Mouse (Mus musculus) forebrain, embryonic 16.5 days (tissue): ENCODE results near the gene Dffa. TPM values are rescaled to one million over a fixed set of nuclear protein-coding genes. Genes with fewer than 3 reads are reported as not detected.

ENCODE experiments used
- ATAC-seq: fragments of 200-750 bp; cut with Nextera tagmentation; 2 replicates; pipeline ENCODE4 v1.8.0; 2017; ENCODE audit warnings: mild to moderate bottlenecking, moderate library complexity
- H3K27ac ChIP-seq: fragments of 300-500 bp; sonication (generic); 2 replicates; pipeline ENCODE4 v1.5.1; 2014; ENCODE audit warnings: low read length, control low read depth
- H3K27me3 ChIP-seq: fragments of 300-500 bp; sonication (generic); replicated peaks from 2 replicates; pipeline ENCODE4 v1.6.1; 2014; ENCODE audit warnings: low read length; ENCODE audit not compliant: control insufficient read depth, insufficient read depth
- H3K36me3 ChIP-seq: fragments of 300-500 bp; sonication (generic); 2 replicates; pipeline ENCODE4 v1.6.1; 2014; ENCODE audit not compliant: control insufficient read depth, insufficient read depth
- H3K4me1 ChIP-seq: fragments of 300-500 bp; sonication (generic); replicated peaks from 2 replicates; pipeline ENCODE4 v1.6.1; 2014; ENCODE audit warnings: low read length; ENCODE audit not compliant: control insufficient read depth, insufficient read depth
- H3K4me2 ChIP-seq: fragments of 300-500 bp; sonication (generic); 2 replicates; pipeline ENCODE4 v1.6.1; 2014; ENCODE audit warnings: mild to moderate bottlenecking, low read length, control low read depth
- H3K4me3 ChIP-seq: fragments of 300-500 bp; sonication (generic); replicated peaks from 2 replicates; pipeline ENCODE4 v1.5.1; 2014; ENCODE audit warnings: mild to moderate bottlenecking, low read length, control low read depth
- H3K9ac ChIP-seq: fragments of 300-500 bp; sonication (generic); replicated peaks from 2 replicates; pipeline ENCODE4 v1.6.1; 2014; ENCODE audit warnings: low read depth, low read length, control low read depth
- H3K9me3 ChIP-seq: fragments of 300-500 bp; sonication (generic); 2 replicates; pipeline ENCODE4 v1.6.1; 2016; ENCODE audit warnings: low read length; ENCODE audit not compliant: control insufficient read depth
- WGBS: fragments of 180-500 bp; shearing (Covaris S2); extraction: QIAGEN DNeasy Blood & Tissue Kit; methylation state at CpG from one replicate; pipeline ENCODE4 v1.1.7; 2014; 5-methylcytosine and 5-hydroxymethylcytosine counted together
- polyA plus RNA-seq: library from polyadenylated mRNA; unstranded; fragments of >200 nt; fragmentation: Nextera tagmentation; extraction: Ambion mirVana; gene quantifications from 2 replicates; pipeline ENCODE4 v1.2.1, GENCODE M21; 2015

Dffa gene
- polyA plus RNA-seq, 1 experiment from 2014 or later: 26.3 TPM

DNA sequence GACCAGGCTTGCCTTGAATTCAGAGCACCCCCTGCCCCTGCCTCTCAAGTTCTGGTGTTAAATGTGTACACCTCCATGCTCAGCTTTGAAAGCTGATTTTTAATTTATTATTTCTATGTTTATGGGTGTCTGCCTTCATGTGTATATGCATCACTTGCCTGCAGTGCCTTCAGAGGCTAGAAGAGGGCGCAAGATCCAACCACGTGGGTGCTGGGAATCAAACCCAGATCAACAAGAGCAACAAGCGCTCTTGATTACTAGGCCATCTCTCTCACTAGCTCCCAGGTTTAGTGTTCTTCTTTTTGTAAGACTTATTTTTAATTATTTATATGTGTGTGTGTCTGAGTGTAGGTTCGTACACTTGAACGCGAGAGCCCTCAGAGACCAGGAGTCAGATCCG, 50.9 kb downstream of the Dffa start:
- Histone ChIP-seq H3K27ac (no peak overlapping the region), H3K9ac (no peak overlapping the region), H3K4me3 (no peak overlapping the region), H3K36me3 (peaks cover 45% of the 10 kb centered on the region), H3K27me3 (no peaks in the 10 kb centered on the region), H3K4me2 (no peak overlapping the region), H3K4me1 (no peaks in the 10 kb centered on the region), H3K9me3 (no peaks in the 10 kb centered on the region)
- ATAC-seq: no peak
- WGBS: 97% methylated on average over 7 of the region's 7 CpGs

DNA sequence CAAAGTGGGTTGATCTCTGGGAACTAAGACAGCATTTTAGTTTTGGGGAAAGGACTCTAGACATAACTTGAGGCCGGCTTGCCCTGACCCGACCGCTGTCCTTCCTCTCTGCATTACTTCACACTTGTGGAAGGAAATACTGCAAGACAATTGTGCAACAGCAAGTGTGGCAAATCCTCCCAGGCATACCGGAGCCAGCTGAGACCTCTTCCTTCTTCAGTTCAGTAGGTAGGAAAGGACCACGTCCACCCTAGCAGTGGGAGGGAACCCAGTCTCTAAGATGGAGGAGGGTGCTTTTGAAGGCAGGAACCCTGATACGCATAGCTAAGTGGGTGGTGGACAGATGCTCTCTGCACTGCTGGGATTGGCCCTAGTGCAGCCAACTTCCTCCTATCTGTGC, 51.8 kb downstream of the Dffa start:
- Histone ChIP-seq H3K9ac (no peak overlapping the region), H3K4me3 (no peak overlapping the region), H3K27ac (no peak overlapping the region), H3K27me3 (no peaks in the 10 kb centered on the region), H3K4me2 (no peak overlapping the region), H3K36me3 (peaks cover 42% of the 10 kb centered on the region), H3K9me3 (no peaks in the 10 kb centered on the region), H3K4me1 (no peaks in the 10 kb centered on the region)
- WGBS: 94% methylated on average over 6 of the region's 6 CpGs
- ATAC-seq: no peak

DNA sequence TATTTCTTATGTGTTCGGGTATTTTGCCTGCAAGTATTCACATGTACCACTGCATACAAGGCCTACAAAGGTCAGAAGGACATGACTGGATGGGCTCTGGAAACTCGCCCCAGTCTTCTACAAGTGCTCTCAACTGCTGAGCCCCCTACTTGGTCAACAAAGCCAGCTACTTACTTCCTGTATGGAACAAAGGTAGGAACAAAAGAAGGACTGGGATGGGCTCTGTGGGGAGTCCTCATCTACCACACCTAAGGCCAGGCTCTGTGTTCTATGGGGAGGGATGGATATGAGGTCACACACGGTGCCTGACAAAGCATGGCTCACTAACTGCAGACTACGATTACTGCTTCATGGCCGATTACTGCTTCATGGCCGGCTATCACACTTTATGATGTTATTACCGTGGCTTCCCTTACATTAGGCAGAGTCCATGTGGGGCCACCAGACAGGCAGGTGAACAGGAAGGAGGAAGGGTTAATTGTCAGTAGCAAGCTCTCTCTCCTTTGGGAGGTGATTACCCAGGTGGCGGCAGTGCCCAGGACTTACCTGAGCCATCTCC, 53.5 kb downstream of the Dffa start:
- H3K4me3 ChIP-seq: no peak overlapping the region
- H3K27ac ChIP-seq: no peak overlapping the region
- H3K4me2 ChIP-seq: no peak overlapping the region
- H3K36me3 ChIP-seq: peaks cover 39% of the 10 kb centered on the region
- ATAC-seq: no peak
- WGBS: 87% methylated on average over 8 of the region's 8 CpGs
- H3K9me3 ChIP-seq: no peaks in the 10 kb centered on the region
- H3K27me3 ChIP-seq: no peaks in the 10 kb centered on the region
- no peaks in the 10 kb centered on the region for H3K4me1 ChIP-seq
- H3K9ac ChIP-seq: no peak overlapping the region

DNA sequence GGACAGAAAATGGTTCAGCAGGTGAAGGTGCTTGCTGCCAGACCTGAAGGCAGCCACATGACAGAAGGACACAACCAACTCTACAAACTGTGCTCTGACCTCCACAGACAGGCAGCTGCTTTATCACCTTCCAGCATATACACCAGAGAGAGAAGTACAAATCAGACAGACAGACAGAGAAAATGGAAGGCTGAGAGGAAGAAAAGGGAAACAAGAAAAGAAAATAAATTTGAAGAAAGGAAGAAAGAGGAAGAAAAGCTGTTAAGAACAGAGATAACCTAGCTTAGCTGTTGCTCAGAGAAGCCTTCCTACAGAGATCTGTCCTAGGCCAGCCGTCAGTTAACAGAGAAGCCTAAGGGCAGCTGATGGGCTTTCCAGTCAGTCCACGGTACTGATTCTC, 55.3 kb downstream of the Dffa start:
- no peak for ATAC-seq
- no peaks in the 10 kb centered on the region for H3K4me1 ChIP-seq
- no peak overlapping the region for H3K4me2 ChIP-seq
- H3K27ac ChIP-seq: no peak overlapping the region
- no peaks in the 10 kb centered on the region for H3K27me3 ChIP-seq
- H3K9ac ChIP-seq: no peak overlapping the region
- no peak overlapping the region for H3K4me3 ChIP-seq
- H3K9me3 ChIP-seq: no peaks in the 10 kb centered on the region
- 80% methylated on average over 2 of the region's 2 CpGs for WGBS
- peaks cover 31% of the 10 kb centered on the region for H3K36me3 ChIP-seq

DNA sequence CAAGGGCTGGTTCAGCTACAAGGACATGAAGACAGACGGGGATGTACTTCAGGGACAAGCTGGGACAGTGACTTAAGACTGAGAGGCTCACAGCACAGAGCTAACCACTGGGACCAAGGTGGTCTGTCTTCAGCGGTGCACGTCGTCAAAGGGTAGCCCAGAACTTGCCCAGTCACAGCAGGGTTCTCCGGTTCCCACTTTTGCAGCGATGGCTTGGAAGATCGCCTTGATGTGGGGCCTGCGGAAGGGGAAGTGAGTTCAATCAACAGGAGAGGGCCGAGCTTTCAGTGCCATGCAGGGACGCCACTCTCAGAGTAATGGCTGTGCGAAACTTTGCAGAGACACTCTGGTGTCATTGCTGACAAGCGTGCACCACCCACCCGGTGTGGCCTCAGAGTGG, 55.9 kb downstream of the Dffa start:
- Histone ChIP-seq H3K27me3 (no peaks in the 10 kb centered on the region), H3K9me3 (no peaks in the 10 kb centered on the region), H3K9ac (no peak overlapping the region), H3K36me3 (peaks cover 29% of the 10 kb centered on the region), H3K4me3 (no peak overlapping the region), H3K27ac (no peak overlapping the region), H3K4me2 (no peak overlapping the region), H3K4me1 (no peaks in the 10 kb centered on the region; the same call in 1 of the 2 replicates)
- 94% methylated on average over 13 of the region's 13 CpGs for WGBS
- ATAC-seq: no peak

DNA sequence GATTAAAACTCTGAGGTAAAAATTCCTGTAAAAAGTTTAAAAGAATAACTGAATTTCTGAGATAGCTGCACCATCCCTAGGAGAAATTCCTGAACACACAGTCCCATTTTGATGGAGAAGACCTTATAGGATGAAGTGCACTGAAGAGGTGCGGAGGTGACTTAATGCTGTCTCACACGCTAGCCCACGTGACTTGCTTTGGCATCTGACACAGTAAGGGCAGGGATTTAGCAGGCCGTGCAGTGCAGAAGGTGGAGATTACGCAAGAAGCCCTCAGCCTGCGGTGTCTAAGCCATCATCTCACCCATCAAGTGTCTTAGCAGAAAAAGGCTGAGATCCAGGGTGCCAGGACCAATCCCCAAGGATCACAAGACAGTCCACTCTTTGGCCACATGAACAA, 57.2 kb downstream of the Dffa start:
- ATAC-seq: no peak
- Histone ChIP-seq H3K27me3 (no peaks in the 10 kb centered on the region), H3K4me1 (peaks cover 11% of the 10 kb centered on the region), H3K9ac (no peak overlapping the region), H3K36me3 (peaks cover 18% of the 10 kb centered on the region), H3K4me3 (no peak overlapping the region), H3K9me3 (no peaks in the 10 kb centered on the region), H3K27ac (no peak overlapping the region), H3K4me2 (no peak overlapping the region)
- WGBS: 94% methylated on average over 6 of the region's 6 CpGs

DNA sequence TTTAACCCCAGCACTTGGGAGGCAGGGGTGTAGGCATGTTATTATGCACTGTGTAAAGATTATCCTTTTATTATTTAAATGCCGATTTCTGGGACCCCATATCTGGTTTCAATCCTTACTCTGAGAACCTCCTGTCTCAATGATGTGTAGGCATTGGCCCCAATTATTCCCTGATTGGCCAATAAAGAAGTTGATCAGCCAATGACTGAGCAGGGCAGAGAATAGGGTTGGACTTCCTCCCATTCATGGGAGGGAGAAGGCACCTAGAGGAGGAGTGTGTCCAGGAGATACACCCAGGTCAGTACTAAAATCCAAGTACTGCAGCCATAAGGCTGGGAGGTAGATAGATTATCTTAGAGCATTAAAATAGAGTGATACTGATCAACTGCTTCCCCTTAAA, 59.2 kb downstream of the Dffa start:
- H3K4me3 ChIP-seq: no peak overlapping the region
- H3K36me3 ChIP-seq: peaks cover 7% of the 10 kb centered on the region
- ATAC-seq: no peak
- H3K27me3 ChIP-seq: no peaks in the 10 kb centered on the region
- 45% methylated on average over 1 of the region's 1 CpGs for WGBS
- H3K4me1 ChIP-seq: peaks cover 11% of the 10 kb centered on the region
- H3K9me3 ChIP-seq: no peaks in the 10 kb centered on the region
- H3K4me2 ChIP-seq: no peak overlapping the region
- H3K27ac ChIP-seq: no peak overlapping the region
- no peak overlapping the region for H3K9ac ChIP-seq

DNA sequence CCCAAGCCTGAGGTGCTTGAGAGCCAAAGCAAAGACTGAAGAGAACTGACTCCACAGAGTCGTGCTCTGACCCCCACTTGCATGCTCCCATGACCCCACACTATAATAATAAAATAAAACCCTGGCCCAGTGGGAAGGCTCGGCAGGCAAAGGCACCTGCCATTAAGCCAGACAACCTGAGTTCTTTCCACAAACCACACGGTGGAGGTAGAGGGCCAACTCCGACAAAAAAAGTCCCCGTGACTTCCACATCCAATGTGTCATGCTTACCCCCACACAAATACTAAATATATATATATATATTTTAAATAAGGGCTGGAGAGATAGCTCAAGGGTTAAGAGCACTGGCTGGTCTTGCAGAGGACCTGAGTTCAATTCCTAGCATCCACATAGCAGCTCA, 60.2 kb downstream of the Dffa start:
- Histone ChIP-seq H3K27ac (no peak overlapping the region), H3K9me3 (no peaks in the 10 kb centered on the region), H3K4me2 (no peak overlapping the region), H3K9ac (no peak overlapping the region), H3K4me1 (peaks cover 11% of the 10 kb centered on the region), H3K4me3 (no peak overlapping the region), H3K36me3 (peaks cover 5% of the 10 kb centered on the region), H3K27me3 (no peaks in the 10 kb centered on the region)
- no peak for ATAC-seq
- WGBS: 60% methylated on average over 5 of the region's 5 CpGs

DNA sequence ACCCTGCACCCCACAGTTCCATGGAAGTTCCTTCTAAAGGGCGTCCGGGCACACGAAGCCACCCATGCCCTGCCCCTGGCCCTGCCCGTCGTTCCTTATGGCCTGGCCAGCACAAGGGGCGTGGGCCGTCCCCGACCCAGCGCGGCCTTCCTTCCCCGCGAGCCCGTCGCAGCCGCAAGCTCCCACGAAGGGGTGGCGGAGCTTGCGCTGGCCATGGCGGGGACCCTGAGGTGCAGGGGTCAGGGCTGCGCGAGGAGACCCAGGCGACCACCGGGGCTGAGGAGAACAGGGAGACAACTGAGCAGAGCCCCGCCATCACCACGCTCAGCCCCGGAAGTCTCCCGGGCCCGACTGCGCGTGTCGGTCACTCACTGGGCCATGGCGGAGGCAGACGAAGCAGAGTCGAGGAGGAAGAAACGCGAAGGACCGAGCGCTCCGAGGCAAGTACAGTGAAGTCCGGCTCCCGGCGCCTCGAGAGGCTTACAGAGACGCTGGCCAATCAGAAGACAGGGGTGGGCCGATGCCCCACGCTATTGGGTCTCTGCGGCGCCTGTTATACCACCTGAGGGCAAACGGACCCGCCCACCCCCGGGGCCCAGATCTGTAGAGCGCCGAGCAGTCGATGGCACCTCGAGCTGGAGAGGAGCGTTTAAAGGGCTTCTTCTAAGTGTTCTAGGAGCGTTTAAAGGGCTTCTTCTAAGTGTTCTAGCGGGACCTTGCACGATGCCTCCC, 62.4 kb downstream of the Dffa start, which contains the start of gene Pgd:
Gene Pgd (minus strand): TSS at position 557 of the 732 bp plus-strand sequence.
- Histone ChIP-seq H3K4me1 (peaks cover 11% of the 10 kb centered on the region), H3K9me3 (no peaks in the 10 kb centered on the region), H3K4me2 (peak within 1 kb of the TSS; percentile 99), H3K9ac (peak within 1 kb of the TSS; percentile 83), H3K36me3 (peaks cover 2% of the 10 kb centered on the region; the same call in 1 of the 2 replicates), H3K4me3 (peak within 1 kb of the TSS; percentile 93), H3K27me3 (no peaks in the 10 kb centered on the region), H3K27ac (peak within 1 kb of the TSS; percentile 67)
- ATAC-seq: peak; percentile 100
- under 1% methylated on average over 59 of the region's 59 CpGs for WGBS
